Comparison of ENCODE assay signal across 19 mouse cellular contexts in the genomic region with DNA sequence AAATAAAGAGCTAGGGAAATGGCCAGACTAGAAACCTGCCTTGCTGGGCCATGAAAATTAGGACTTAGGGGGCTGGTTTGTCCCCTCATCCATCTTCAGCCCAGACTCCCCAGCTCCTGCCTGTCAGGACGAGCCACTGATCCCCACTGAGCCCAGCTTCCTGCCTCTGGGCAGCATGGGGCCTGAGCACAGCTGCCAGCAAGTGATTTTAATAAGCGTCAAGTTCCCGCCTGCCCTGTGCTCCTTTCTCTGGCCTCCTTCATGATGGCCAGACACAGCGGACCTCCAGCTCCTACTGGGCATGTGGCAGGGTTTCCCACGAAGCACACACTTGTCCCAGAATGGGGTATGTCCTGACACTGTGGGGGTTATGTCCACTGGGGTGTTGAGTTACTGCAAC.
"Had no signal": no experiment of that assay in that cellular context is flagged by ENCODE, and none has a peak within 500 bp of the region (broad histone marks: within the 10 kb centered on the region; RNA-seq: fewer than 3 reads in every experiment).

No protein-coding gene starts in this region.

- H3K4me2 ChIP-seq: limb, embryonic 12.5 days; limb, embryonic 15.5 days; liver, embryonic 11.5 days; lung, embryonic 14.5 days; neural tube, embryonic 13.5 days had no signal

- H3K4me3 ChIP-seq: layer of hippocampus, adult 2 months; limb, embryonic 12.5 days; limb, embryonic 15.5 days; midbrain, embryonic 10.5 days; neural tube, embryonic 13.5 days had no signal

- ATAC-seq: intestine, postnatal 0 days; liver, postnatal 0 days; lung, postnatal 0 days had no signal

- H3K27ac ChIP-seq: kidney, postnatal 0 days; layer of hippocampus, adult 2 months; limb, embryonic 12.5 days; limb, embryonic 15.5 days; liver, embryonic 14.5 days; macrophage; midbrain, embryonic 10.5 days; neural tube, embryonic 13.5 days had no signal

- DNase-seq: kidney, adult 2 months; kidney, postnatal 25 days; layer of hippocampus, adult 9-11 months; liver, postnatal 0 days; lung, embryonic 14.5 days; midbrain, embryonic 14.5 days; thymus, adult 18-20 months; thymus, postnatal 4 days had no signal

- H3K9ac ChIP-seq: limb, embryonic 12.5 days; limb, embryonic 15.5 days; liver, embryonic 14.5 days; liver, postnatal 0 days; lung, embryonic 14.5 days; neural tube, embryonic 13.5 days had no signal

- H3K36me3 ChIP-seq: limb, embryonic 12.5 days; limb, embryonic 15.5 days; midbrain, embryonic 10.5 days; neural tube, embryonic 13.5 days had no signal

- H3K9me3 ChIP-seq: limb, embryonic 15.5 days; neural tube, embryonic 13.5 days had no signal
